Mouse (Mus musculus) intestine, embryonic 15.5 days (tissue): ENCODE results near the gene Trappc2l. TPM values are rescaled to one million over a fixed set of nuclear protein-coding genes. Genes with fewer than 3 reads are reported as not detected.

Experiments used
- ATAC-seq: fragments of 200-750 bp; cut with Nextera tagmentation; 2 replicates; pipeline ENCODE4 v1.8.0; 2017; ENCODE audit warnings: moderate TSS enrichment, moderate library complexity
- H3K27ac ChIP-seq: fragments of 300-500 bp; sonication (generic); 2 replicates; pipeline ENCODE4 v1.5.1; 2015; ENCODE audit warnings: mild to moderate bottlenecking, inconsistent platforms
- H3K27me3 ChIP-seq: fragments of 300-500 bp; sonication (generic); replicated peaks from 2 replicates; pipeline ENCODE4 v1.6.1; 2015; ENCODE audit warnings: inconsistent platforms
- H3K36me3 ChIP-seq: fragments of 300-500 bp; sonication (generic); 2 replicates; pipeline ENCODE4 v1.6.1; 2015; ENCODE audit warnings: inconsistent platforms
- H3K4me1 ChIP-seq: fragments of 300-500 bp; sonication (generic); replicated peaks from 2 replicates; pipeline ENCODE4 v1.6.1; 2015; ENCODE audit warnings: inconsistent platforms
- H3K4me2 ChIP-seq: fragments of 300-500 bp; sonication (generic); replicated peaks from 2 replicates; pipeline ENCODE4 v1.6.1; 2015; ENCODE audit warnings: mild to moderate bottlenecking, inconsistent platforms
- H3K4me3 ChIP-seq: fragments of 300-500 bp; sonication (generic); replicated peaks from 2 replicates; pipeline ENCODE4 v1.5.1; 2015; ENCODE audit warnings: inconsistent platforms
- H3K9ac ChIP-seq: fragments of 300-500 bp; sonication (generic); 2 replicates; pipeline ENCODE4 v1.6.1; 2015; ENCODE audit warnings: inconsistent platforms
- H3K9me3 ChIP-seq: fragments of 300-500 bp; sonication (generic); 2 replicates; pipeline ENCODE4 v1.6.1; 2016; ENCODE audit warnings: inconsistent platforms
- WGBS: fragments of 180-500 bp; shearing (Covaris S2); methylation state at CpG from one replicate; pipeline ENCODE4 v1.1.7; 2015; 5-methylcytosine and 5-hydroxymethylcytosine counted together
- polyA plus RNA-seq: library from polyadenylated mRNA; unstranded; fragments of >200 nt; fragmentation: Nextera tagmentation; extraction: Ambion mirVana; gene quantifications from 2 replicates; pipeline ENCODE4 v1.2.1, GENCODE M21; 2015

Trappc2l gene
- polyA plus RNA-seq, 1 experiment from 2014 or later, result 58.0 TPM

DNA sequence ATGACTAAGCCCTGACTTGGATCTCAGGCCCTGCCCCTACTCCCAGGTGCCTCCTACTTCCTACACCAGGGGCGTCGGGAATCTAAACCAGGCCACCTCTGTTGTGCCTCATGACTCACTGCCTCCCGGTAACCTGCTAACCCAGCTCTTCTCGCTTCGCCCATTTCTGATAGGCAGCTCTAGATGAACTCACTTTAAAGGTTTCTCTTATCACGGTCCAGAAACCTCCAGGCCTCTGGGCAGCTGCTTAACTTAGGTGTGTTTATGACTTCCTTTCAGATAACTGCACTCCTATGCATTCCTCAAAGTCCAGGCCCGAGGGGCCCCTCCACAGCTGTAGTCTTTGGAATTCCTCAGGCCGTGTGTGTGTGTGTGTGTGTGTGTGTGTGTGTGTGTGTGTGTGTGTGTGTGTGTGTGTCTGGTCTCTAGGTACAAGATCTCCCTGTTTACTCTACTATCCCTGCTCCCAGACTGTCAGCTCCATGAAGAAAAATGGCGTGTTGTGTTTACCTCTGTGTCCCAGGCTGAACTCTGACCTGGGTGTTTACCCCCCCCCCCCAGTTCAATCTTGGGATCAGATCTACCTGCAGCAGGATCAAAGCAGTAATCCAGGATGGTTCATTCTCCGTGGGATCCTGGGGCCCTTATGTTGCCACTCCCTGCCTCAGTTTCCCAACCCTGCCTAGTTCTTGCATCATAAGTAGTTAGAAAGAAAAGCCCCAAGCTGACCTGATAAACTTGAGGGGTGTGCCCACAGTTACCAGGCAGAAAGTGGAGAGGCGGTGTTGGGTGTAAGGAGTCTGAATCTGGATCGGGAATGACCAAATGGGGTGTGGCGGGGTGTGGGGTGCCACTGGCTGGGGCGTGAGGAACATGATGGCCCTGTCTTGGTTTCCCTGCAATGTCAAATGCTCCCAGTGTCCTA lies 24.7 kb downstream of the Trappc2l start:
- Histone ChIP-seq H3K27ac (peak overlapping the region; percentile 81), H3K9ac (no peak overlapping the region), H3K36me3 (no peaks in the 10 kb centered on the region), H3K9me3 (no peaks in the 10 kb centered on the region), H3K4me3 (no peak overlapping the region), H3K4me1 (peaks cover 46% of the 10 kb centered on the region), H3K4me2 (peak overlapping the region; percentile 20), H3K27me3 (no peaks in the 10 kb centered on the region)
- peak; percentile 94 for ATAC-seq
- WGBS, result 28% methylated on average over 14 of the region's 14 CpGs

- WGBS, result 31% methylated on average over 9 of the region's 9 CpGs
- H3K4me3 ChIP-seq, result no peak overlapping the region
- peak overlapping the region; percentile 55; the same call in 1 of the 2 replicates for H3K27ac ChIP-seq
- H3K9ac ChIP-seq, result no peak overlapping the region
- peaks cover 52% of the 10 kb centered on the region for H3K4me1 ChIP-seq
- no peaks in the 10 kb centered on the region for H3K27me3 ChIP-seq
- peak; percentile 5; the same call in 1 of the 2 replicates for ATAC-seq
- peak overlapping the region; percentile 20 for H3K4me2 ChIP-seq
- H3K9me3 ChIP-seq, result no peaks in the 10 kb centered on the region
- H3K36me3 ChIP-seq, result no peaks in the 10 kb centered on the region
These were observed 25.3 kb downstream of the Trappc2l start for GRCm38 (mm10) chr8:122636803-122637175.

DNA sequence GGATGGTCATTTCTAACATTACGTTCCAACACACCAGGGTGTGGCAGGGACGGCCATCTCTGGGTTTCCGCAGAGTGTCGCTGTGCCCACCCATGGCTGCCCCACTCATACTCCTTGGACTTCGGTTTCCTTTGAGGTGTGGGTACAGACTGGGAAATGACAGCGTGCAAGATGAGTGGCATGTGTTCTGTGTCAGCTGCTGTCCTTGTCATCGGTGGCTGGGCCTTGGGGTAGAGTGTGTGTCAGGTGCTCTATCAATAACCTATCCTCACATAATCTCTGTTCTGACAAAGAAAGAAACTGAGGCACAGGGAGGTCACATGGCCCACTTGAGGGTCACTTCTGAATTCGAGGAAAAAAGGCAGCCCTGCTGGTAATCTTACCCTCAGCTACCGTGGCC lies 25.8 kb downstream of the Trappc2l start:
- H3K27me3 ChIP-seq, result no peaks in the 10 kb centered on the region
- no peaks in the 10 kb centered on the region for H3K9me3 ChIP-seq
- peaks cover 56% of the 10 kb centered on the region for H3K4me1 ChIP-seq
- no peak overlapping the region for H3K27ac ChIP-seq
- WGBS, result 79% methylated on average over 9 of the region's 9 CpGs
- H3K36me3 ChIP-seq, result no peaks in the 10 kb centered on the region
- no peak overlapping the region for H3K9ac ChIP-seq
- H3K4me2 ChIP-seq, result no peak overlapping the region
- H3K4me3 ChIP-seq, result no peak overlapping the region
- no peak for ATAC-seq

GRCm38 (mm10) chr8:122638601-122639000 lies 27.2 kb downstream of the Trappc2l start:
- Histone ChIP-seq H3K9ac (no peak overlapping the region), H3K27ac (peak overlapping the region; percentile 51; the same call in 1 of the 2 replicates)

GRCm38 (mm10) chr8:122639521-122640248 lies 28.2 kb downstream of the Trappc2l start:
- Histone ChIP-seq H3K4me2 (peak overlapping the region; percentile 22), H3K9ac (no peak overlapping the region), H3K27ac (peak overlapping the region; percentile 51; the same call in 1 of the 2 replicates), H3K4me3 (no peak overlapping the region), H3K36me3 (no peaks in the 10 kb centered on the region), H3K4me1 (peaks cover 57% of the 10 kb centered on the region), H3K27me3 (no peaks in the 10 kb centered on the region), H3K9me3 (no peaks in the 10 kb centered on the region)
- peak; percentile 9; the same call in 1 of the 2 replicates for ATAC-seq
- WGBS, result 33% methylated on average over 16 of the region's 16 CpGs

More at GRCm38 (mm10) chr8:122638601-122639000, 27.2 kb downstream of the Trappc2l start:
- no peak overlapping the region for H3K4me3 ChIP-seq
- 69% methylated on average over 16 of the region's 16 CpGs for WGBS
- H3K4me1 ChIP-seq, result peaks cover 57% of the 10 kb centered on the region
- no peak overlapping the region for H3K4me2 ChIP-seq
- H3K27me3 ChIP-seq, result no peaks in the 10 kb centered on the region
- no peaks in the 10 kb centered on the region for H3K9me3 ChIP-seq
- ATAC-seq, result no peak
- H3K36me3 ChIP-seq, result no peaks in the 10 kb centered on the region

GRCm38 (mm10) chr8:122640825-122641224 lies 29.4 kb downstream of the Trappc2l start:
- no peak overlapping the region for H3K4me2 ChIP-seq
- WGBS, result 81% methylated on average over 4 of the region's 4 CpGs
- ATAC-seq, result no peak

DNA sequence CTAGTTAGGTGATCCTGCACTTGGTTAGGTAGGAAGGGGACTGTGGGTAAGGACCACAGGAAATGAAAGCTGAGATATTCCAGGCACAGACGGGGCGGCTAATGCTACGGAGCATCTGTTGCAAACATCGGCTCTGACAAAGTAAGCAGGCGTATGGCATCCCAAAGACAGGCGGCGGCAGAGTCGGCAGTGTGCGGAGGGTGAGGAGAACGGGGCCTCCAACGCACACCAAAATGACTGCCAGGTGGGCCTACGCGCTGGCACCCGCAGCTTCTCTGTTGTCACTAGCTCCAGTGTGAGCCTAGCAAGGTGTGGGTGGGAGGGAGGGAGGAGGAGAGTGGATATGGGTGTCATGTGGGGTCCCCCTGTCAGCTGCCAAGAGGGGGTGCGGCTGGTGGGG lies 30.0 kb downstream of the Trappc2l start:
- H3K9ac ChIP-seq, result no peak overlapping the region
- H3K4me1 ChIP-seq, result peaks cover 55% of the 10 kb centered on the region
- no peaks in the 10 kb centered on the region for H3K9me3 ChIP-seq
- H3K36me3 ChIP-seq, result no peaks in the 10 kb centered on the region
- H3K4me2 ChIP-seq, result no peak overlapping the region
- no peak overlapping the region for H3K27ac ChIP-seq
- H3K27me3 ChIP-seq, result no peaks in the 10 kb centered on the region
- H3K4me3 ChIP-seq, result no peak overlapping the region
- WGBS, result 68% methylated on average over 15 of the region's 15 CpGs
- no peak for ATAC-seq

More at GRCm38 (mm10) chr8:122640825-122641224, 29.4 kb downstream of the Trappc2l start:
- no peak overlapping the region for H3K27ac ChIP-seq
- no peaks in the 10 kb centered on the region for H3K9me3 ChIP-seq
- no peak overlapping the region for H3K4me3 ChIP-seq
- H3K4me1 ChIP-seq, result peaks cover 57% of the 10 kb centered on the region
- no peaks in the 10 kb centered on the region for H3K36me3 ChIP-seq
- no peaks in the 10 kb centered on the region for H3K27me3 ChIP-seq
- no peak overlapping the region for H3K9ac ChIP-seq

GRCm38 (mm10) chr8:122642071-122642470 lies 30.6 kb downstream of the Trappc2l start:
- H3K9ac ChIP-seq, result no peak overlapping the region
- H3K4me1 ChIP-seq, result peaks cover 48% of the 10 kb centered on the region
- H3K4me2 ChIP-seq, result no peak overlapping the region
- no peak overlapping the region for H3K4me3 ChIP-seq
- no peak overlapping the region for H3K27ac ChIP-seq
- no peaks in the 10 kb centered on the region for H3K36me3 ChIP-seq
- no peak for ATAC-seq
- H3K27me3 ChIP-seq, result no peaks in the 10 kb centered on the region
- 51% methylated on average over 9 of the region's 9 CpGs for WGBS
- H3K9me3 ChIP-seq, result no peaks in the 10 kb centered on the region

- Histone ChIP-seq H3K27me3 (no peaks in the 10 kb centered on the region), H3K4me1 (peaks cover 28% of the 10 kb centered on the region), H3K9me3 (no peaks in the 10 kb centered on the region), H3K9ac (no peak overlapping the region), H3K27ac (no peak overlapping the region), H3K4me3 (no peak overlapping the region), H3K4me2 (no peak overlapping the region), H3K36me3 (no peaks in the 10 kb centered on the region)
- 72% methylated on average over 6 of the region's 6 CpGs for WGBS
- no peak for ATAC-seq
These were observed 32.9 kb downstream of the Trappc2l start for GRCm38 (mm10) chr8:122644175-122644954.

DNA sequence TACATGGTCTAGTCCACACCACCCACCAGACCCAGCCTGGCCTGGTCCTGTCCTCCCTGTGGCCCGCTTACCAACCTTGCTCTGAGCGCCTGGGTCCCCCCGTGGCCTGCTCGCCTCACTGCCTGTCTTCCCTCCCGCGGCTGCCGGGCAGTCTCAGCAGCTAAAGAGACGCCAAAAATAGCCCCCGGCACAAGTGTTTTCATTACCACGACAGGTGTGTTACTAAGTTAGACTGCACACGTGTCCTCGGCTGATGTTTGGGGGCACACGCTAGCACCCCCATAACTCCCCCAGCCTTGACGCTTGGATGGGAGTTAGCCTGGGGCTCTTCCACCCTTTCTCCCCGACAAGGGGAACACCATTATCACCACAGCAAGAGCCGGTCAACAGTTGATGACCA lies 34.9 kb downstream of the Trappc2l start:
- no peaks in the 10 kb centered on the region for H3K27me3 ChIP-seq
- ATAC-seq, result no peak
- no peak overlapping the region for H3K9ac ChIP-seq
- peaks cover 9% of the 10 kb centered on the region for H3K4me1 ChIP-seq
- H3K9me3 ChIP-seq, result no peaks in the 10 kb centered on the region
- H3K36me3 ChIP-seq, result no peaks in the 10 kb centered on the region
- H3K4me3 ChIP-seq, result no peak overlapping the region
- WGBS, result 88% methylated on average over 16 of the region's 16 CpGs
- no peak overlapping the region for H3K27ac ChIP-seq
- no peak overlapping the region for H3K4me2 ChIP-seq

DNA sequence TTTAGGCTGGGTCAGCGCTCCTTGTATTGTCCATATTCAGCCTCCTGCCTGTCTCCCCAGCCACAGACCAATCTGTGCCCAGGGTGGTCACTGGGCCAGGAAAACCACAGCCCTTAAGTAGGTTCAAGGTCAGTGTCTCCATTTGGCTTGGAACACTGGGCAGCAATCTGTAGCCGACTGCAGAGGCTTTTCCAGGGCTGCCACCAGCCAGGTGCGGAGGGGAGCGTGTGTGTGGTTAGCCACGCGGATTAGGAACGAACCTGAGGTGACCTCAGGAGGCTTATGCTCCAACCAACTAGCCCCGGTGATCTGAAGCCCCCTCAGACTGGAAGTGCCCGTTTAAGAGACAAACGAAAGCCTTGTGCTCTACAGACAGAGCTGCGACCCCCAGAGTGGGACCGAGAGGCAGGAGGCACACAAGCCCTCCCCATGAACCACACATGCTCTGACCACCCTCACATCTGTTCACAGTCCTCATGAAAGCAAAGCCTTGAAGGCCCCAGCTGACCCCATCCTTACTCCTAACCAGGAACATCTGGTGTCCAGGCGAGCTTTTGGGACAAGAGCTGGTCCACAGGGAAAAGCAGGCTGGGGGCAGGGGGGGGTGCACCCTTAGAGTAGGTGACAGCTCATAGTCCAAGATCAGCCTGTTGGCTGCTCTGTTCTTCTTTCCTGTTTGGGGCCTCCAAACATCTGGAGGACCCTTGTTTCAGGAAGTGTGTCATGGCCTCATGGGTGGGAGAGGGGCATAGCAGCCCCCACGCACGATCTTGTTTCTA lies 36.9 kb downstream of the Trappc2l start:
- Histone ChIP-seq H3K9ac (no peak overlapping the region), H3K9me3 (no peaks in the 10 kb centered on the region)

More for the DNA sequence above, 36.9 kb downstream of the Trappc2l start:
- Histone ChIP-seq H3K4me1 (peaks cover 17% of the 10 kb centered on the region), H3K36me3 (no peaks in the 10 kb centered on the region), H3K27me3 (no peaks in the 10 kb centered on the region), H3K4me2 (no peak overlapping the region), H3K4me3 (no peak overlapping the region), H3K27ac (no peak overlapping the region)
- WGBS, result 67% methylated on average over 15 of the region's 15 CpGs
- no peak for ATAC-seq
